Mouse (Mus musculus) C2C12 (cell line): Measurements from ENCODE around the gene Ramp1. TPM values are rescaled to one million over a fixed set of nuclear protein-coding genes. Genes with fewer than 3 reads are reported as not detected.

Experiments
- H3K27me3 ChIP-seq: one replicate; pipeline ENCODE4 v1.6.1; 2011; ENCODE audit not compliant: control insufficient read depth, insufficient read depth, insufficient read length
- H3K36me3 ChIP-seq: one replicate; pipeline ENCODE4 v1.6.1; 2011; ENCODE audit not compliant: control insufficient read depth, insufficient read depth
- H3K4me3 ChIP-seq: one replicate; pipeline ENCODE4 v1.5.1; 2011; ENCODE audit warnings: mild to moderate bottlenecking, control low read depth; ENCODE audit not compliant: poor library complexity, insufficient read depth, severe bottlenecking
- H3K79me2 ChIP-seq: one replicate; pipeline ENCODE4 v1.6.1; 2011; ENCODE audit not compliant: control insufficient read depth, insufficient read depth
- H3K79me3 ChIP-seq: one replicate; pipeline ENCODE4 v1.6.1; 2011; ENCODE audit warnings: low read depth, control low read depth
- H3ac ChIP-seq: one replicate; pipeline ENCODE3; 2011; ENCODE audit warnings: low read depth; ENCODE audit not compliant: control insufficient read depth, insufficient read length
- CEBPB ChIP-seq: IDR thresholded peaks from one replicate; pipeline ENCODE4 v1.6.1; 2011; ENCODE audit warnings: low read depth, mild to moderate bottlenecking, control low read depth, moderate library complexity
- CTCF ChIP-seq: IDR thresholded peaks from one replicate; pipeline ENCODE4 v1.5.1; 2011; ENCODE audit not compliant: control insufficient read depth, insufficient read depth, insufficient read length
- FOSL1 ChIP-seq: IDR thresholded peaks from one replicate; pipeline ENCODE4 v1.8.0; 2011; ENCODE audit warnings: mild to moderate bottlenecking, low read length; ENCODE audit not compliant: poor library complexity, insufficient read depth, severe bottlenecking
- MAX ChIP-seq: IDR thresholded peaks from one replicate; pipeline ENCODE4 v1.6.1; 2011; ENCODE audit warnings: mild to moderate bottlenecking, control low read depth
- MYOD1 ChIP-seq: IDR thresholded peaks from one replicate; pipeline ENCODE4 v1.6.1; 2011; ENCODE audit warnings: low read depth; ENCODE audit not compliant: control insufficient read depth, insufficient read length
- MYOG ChIP-seq: IDR thresholded peaks from one replicate; pipeline ENCODE4 v1.6.1; 2011; ENCODE audit not compliant: control insufficient read depth, insufficient read length; ENCODE audit errors: extremely low read depth
- USF1 ChIP-seq: IDR thresholded peaks from one replicate; pipeline ENCODE4 v1.6.1; 2011; ENCODE audit warnings: low read depth, mild to moderate bottlenecking, control low read depth, moderate library complexity
- polyA plus RNA-seq: library from polyadenylated mRNA; unstranded; fragments of >200 nt; fragmentation: generic; extraction: Trizol; gene quantifications from one replicate; pipeline ENCODE4 v1.2.1, GENCODE M21; 2012; ENCODE audit warnings: missing spikeins

Gene Ramp1
- polyA plus RNA-seq, 1 experiment = 2.1 TPM

DNA sequence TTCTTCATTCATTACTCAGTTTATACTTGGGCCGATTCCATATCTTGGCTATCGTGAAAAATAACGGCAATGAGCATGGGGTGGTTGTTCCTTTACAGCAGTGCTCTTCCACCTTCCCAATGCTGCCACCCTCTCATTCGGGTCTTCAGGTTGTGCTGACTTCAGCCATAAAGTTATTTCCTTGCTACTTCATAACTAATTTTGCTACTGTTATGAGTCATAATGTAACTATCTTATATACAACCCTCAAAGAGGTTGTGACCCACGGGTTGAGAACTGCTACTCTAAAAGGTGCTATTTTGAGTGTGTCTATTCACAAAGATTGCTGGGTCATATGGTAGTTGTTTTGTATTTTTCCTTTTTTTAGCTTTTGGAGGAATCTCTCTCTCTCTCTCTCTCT lies 80.2 kb downstream of the Ramp1 start:
- no peak overlapping the region for H3K4me3 ChIP-seq
- H3ac ChIP-seq = no peak overlapping the region
- H3K36me3 ChIP-seq = peaks cover 27% of the 10 kb centered on the region
- no peaks in the 10 kb centered on the region for H3K27me3 ChIP-seq
- H3K79me2 ChIP-seq = peaks cover 97% of the 10 kb centered on the region
- TF ChIP-seq FOSL1 (no peak), MYOG (no peak), MYOD1 (no peak), USF1 (no peak), CTCF (no peak), CEBPB (no peak), MAX (no peak)
- peaks cover 87% of the 10 kb centered on the region for H3K79me3 ChIP-seq

DNA sequence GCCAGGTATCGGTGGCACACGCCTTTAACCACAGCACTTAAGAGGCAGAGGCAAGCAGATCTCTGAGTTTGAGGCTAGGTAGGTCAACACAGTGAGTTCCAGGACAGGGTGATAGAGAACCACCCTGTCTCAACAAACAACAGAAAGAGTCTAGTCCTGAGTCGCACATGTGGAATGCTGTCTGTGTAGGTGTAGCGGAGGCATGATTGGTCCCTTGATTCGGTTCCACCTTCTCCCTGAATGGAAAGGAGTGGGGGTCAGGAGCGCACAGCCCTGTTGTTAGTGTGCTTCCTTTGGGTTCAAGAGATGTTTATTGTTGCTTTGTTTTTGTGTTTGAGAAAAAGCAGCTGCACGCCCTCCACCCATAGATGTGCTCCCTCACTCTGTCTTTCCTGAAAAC lies 82.9 kb downstream of the Ramp1 start:
- H3K36me3 ChIP-seq = peaks cover 38% of the 10 kb centered on the region
- no peaks in the 10 kb centered on the region for H3K27me3 ChIP-seq
- no peak overlapping the region for H3K4me3 ChIP-seq
- peaks cover 67% of the 10 kb centered on the region for H3K79me3 ChIP-seq
- H3ac ChIP-seq = no peak overlapping the region
- TF ChIP-seq CEBPB (no peak), USF1 (no peak), FOSL1 (no peak), MYOD1 (no peak), MYOG (no peak), MAX (no peak), CTCF (no peak)
- peaks cover 87% of the 10 kb centered on the region for H3K79me2 ChIP-seq

DNA sequence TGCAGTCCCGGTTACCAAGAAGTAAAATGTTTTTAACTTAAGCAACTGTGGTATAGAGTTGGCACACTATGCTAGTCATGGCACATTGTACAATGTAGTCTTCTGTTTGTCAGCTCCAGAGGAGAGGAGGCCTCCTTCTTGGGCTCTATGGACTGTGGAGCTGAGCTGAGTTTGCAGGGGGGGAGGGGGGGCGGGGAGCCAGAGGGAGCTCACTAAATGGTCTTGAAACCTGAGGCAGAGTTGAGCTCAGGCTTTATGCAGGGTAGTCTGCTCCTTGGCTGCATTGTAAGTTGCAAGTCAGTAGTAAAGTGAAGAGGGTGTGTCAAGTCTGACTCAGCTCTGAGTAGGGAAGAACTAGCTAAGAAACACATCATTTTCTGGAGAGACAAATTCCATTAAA lies 92.6 kb downstream of the Ramp1 start:
- Histone ChIP-seq H3K79me3 (peaks cover 24% of the 10 kb centered on the region), H3K79me2 (peaks cover 63% of the 10 kb centered on the region), H3K4me3 (no peak overlapping the region), H3K27me3 (no peaks in the 10 kb centered on the region), H3ac (no peak overlapping the region), H3K36me3 (peaks cover 57% of the 10 kb centered on the region)
- no peak for TF ChIP-seq MAX

Other genes starting within 250 kb of the Ramp1 start
- gene Prlh, start 226.7 kb upstream of the Ramp1 start, polyA plus RNA-seq = not detected
- gene Rab17, start 210.2 kb upstream of the Ramp1 start, polyA plus RNA-seq = 0.02 TPM
- 74.1 TPM for gene Lrrfip1, start 181.1 kb upstream of the Ramp1 start, polyA plus RNA-seq
- gene Rbm44, start 34.7 kb upstream of the Ramp1 start, polyA plus RNA-seq = not detected
- gene Ube2f, start 70.5 kb downstream of the Ramp1 start, polyA plus RNA-seq = 71.0 TPM
- gene Scly, start 118.5 kb downstream of the Ramp1 start, polyA plus RNA-seq = 10.2 TPM
- 0.15 TPM for gene Espnl, start 142.3 kb downstream of the Ramp1 start, polyA plus RNA-seq
- 31.3 TPM for gene Klhl30, start 171.2 kb downstream of the Ramp1 start, polyA plus RNA-seq
- gene Erfe, start 186.6 kb downstream of the Ramp1 start, polyA plus RNA-seq = 7.3 TPM
- gene Ilkap, start 219.0 kb downstream of the Ramp1 start, polyA plus RNA-seq = 77.6 TPM
- 87.2 TPM for gene Hes6, start 234.2 kb downstream of the Ramp1 start, polyA plus RNA-seq